Mouse (Mus musculus): ENCODE data around the gene Prss27.

- no peak for TF ChIP-seq CTCF (IDR thresholded peaks at IDR 0.05)
- no peak for TF ChIP-seq POLR2A (IDR thresholded peaks at IDR 0.05; ENCODE audit: insufficient read depth, low read depth, low read length)
- TF ChIP-seq EP300 (IDR thresholded peaks at IDR 0.05; ENCODE audit: insufficient read depth, low read depth, low read length), result no peak
These were observed 52.6 kb downstream of the Prss27 start for GRCm38 (mm10) chr17:24090575-24090974.

Measured in heart, adult 2 months (tissue).